Mouse (Mus musculus) retina, embryonic 14.5 days (tissue): ENCODE measurements around the gene Patl2.

Source experiments
- DNase-seq: peaks from one replicate; pipeline ENCODE4 v3.0.0-alpha.2; 2015; ENCODE audit warnings: low spot score

The Patl2 gene

DNA sequence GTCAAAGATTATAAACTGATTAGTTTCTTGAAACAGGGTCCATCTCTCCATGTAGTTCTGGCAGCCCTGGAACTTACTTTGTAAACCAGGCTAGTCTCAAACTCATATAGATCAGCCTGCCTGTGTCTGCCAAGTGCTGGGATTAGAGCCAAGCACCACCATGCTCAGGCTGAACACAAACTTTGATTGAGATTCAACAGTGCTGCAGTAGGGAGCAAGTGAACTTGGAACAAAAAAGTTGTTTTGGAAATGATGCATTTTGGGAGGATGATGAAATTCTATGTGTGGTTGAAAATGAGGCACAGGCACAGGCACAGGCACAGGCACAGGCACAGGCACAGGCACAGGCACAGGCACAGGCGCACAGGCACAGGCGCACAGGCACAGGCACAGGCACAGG, 13.8 kb downstream of the Patl2 start:
- no peak for DNase-seq

- no peak for DNase-seq
These were observed 14.7 kb downstream of the Patl2 start for GRCm38 (mm10) chr2:122171292-122171691.

- no peak for DNase-seq
These were observed 21.7 kb downstream of the Patl2 start for GRCm38 (mm10) chr2:122164293-122164692.

GRCm38 (mm10) chr2:122163430-122164195, 22.4 kb downstream of the Patl2 start:
- no peak for DNase-seq

DNA sequence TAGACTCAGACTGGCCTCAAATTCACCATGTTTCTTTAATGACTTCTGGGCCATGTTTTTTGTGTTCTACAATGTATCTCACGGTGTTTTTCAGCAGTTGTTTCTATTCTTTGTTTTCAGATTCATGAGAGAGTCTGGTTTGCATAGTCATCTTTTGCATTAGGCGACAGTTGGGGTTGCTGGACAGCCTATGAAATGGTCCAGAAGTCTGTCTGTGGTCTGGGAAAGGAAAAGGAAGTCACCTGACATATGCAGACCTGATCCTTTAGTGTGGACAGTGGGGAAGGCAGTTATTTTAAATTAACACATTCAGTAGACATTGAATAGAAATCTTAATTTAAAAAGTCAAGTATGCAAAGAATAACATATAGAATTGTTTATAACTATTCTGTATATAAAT, 23.5 kb downstream of the Patl2 start:
- DNase-seq = no peak

- DNase-seq = no peak
These were observed 24.4 kb downstream of the Patl2 start for GRCm38 (mm10) chr2:122161542-122161941.

DNA sequence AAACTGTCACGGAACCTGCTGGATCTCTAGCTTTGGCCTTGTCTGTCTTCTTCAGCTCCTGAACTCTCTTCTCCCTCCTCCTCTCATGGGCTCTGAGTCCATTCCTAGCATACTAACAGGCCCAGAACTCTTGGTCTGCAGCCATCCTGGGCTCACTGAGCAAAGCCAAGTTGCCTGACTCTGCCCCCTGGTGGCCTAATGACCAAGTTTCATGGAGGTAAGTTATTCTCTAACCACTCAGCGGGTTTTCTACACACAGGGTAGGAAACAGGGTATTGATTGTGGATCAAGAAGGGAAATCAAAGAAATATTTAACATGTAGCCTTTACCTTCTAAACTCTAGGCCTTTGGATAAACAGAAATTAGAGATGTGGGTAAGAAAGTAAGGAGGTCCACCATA, 25.3 kb downstream of the Patl2 start, which contains the start of gene Trim69:
TSS of gene Trim69 (plus strand) at position 21 of the 400 bp plus-strand sequence.
- peak; percentile 85 for DNase-seq

DNA sequence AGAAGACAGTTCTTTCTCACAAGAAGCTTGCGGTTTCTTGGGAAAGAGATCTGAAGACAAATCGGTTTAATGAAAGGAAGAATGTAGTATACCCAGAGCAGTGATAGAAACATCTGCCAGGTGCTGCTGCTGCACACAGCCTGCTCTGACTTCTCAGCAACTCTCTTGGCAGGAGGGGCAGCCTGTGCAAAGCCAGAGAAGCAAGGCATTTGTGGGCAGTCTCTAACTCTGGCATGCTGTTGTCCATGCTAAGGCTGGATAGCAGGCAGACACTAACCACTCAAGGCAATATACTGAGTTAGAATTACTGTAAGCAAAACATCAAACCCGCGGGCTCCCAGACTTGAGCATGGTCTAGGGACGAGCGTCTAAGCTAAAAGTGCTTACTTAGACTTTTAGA, 26.3 kb downstream of the Patl2 start:
- no peak for DNase-seq

DNA sequence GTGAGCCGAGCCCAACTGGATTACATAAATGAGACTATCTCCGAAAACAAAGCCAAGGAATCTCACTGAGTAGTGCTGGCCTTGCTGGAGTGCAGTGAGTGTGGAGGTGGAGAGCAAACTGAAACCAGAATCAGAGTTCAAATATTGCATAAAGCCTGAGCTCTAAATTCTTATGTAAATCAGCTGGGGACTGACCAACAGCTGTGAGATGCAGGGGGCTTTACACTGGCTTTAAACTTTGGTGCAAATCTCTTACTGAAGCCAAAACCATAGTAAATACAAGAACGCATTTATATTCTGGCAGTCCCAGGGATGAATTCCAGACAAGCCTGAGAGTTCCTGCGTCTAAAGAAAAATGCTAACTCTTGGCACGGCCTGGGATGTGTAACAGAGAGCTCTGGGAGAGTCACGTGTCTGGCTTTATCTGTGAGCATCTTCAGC, 27.6 kb downstream of the Patl2 start:
- DNase-seq = no peak

GRCm38 (mm10) chr2:122157561-122157960, 28.4 kb downstream of the Patl2 start:
- DNase-seq = no peak

- DNase-seq = no peak
These were observed 29.8 kb downstream of the Patl2 start for GRCm38 (mm10) chr2:122156051-122156700.

GRCm38 (mm10) chr2:122155292-122155691, 30.7 kb downstream of the Patl2 start:
- DNase-seq = no peak

GRCm38 (mm10) chr2:122154479-122154878, 31.5 kb downstream of the Patl2 start:
- no peak for DNase-seq

DNA sequence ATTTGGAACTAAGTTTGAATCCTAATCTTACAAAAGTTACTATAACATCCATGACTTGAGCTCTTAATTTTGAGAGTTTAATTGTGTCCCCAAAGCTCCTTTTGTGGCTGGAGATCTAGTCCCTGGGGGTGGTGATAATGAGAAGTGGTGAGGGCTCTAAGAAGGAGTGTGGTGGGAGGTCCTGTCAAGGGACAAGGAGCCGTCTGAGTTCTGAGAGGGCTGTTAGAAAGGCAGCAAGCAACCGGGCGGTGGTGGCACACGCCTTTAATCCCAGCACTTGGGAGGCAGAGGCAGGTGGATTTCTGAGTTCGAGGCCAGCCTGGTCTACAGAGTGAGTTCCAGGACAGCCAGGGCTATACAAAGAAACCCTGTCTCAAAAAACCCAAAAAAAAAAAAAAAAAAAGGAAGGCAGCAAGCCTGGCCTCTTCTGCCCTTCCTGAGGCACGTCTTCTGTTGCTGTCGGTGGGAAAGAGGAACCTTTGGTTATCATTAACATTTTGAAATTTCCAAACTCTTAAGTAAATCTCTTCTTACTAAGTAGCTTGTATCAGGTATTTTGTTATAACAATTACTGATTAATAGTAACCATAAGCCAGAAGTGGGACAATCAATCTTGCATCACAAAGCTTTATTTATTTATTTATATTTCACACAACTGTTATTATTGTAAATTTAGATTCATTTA, 32.2 kb downstream of the Patl2 start:
- DNase-seq = no peak

- DNase-seq = no peak
These were observed 33.1 kb downstream of the Patl2 start for GRCm38 (mm10) chr2:122152850-122153249.

GRCm38 (mm10) chr2:122151221-122151620, 34.8 kb downstream of the Patl2 start:
- no peak for DNase-seq

DNA sequence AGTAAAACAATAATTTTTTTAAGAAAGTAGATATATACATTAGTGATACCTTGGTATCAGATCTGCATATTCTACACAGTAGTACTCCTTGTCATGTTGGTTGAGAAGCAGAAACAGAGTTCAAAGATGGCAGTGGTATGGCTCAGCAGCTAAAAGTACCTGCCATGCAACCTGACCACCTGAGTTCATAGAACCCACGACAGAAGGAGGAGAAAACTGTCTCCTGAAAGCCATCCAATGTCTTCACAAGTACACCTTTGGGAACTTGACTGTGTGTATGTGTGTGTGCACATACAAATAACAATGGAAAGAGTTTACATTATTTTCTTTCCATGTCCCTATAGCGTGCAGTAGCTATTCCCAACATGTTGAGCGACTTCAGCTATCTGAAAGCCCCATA, 36.3 kb downstream of the Patl2 start:
- DNase-seq = no peak

DNA sequence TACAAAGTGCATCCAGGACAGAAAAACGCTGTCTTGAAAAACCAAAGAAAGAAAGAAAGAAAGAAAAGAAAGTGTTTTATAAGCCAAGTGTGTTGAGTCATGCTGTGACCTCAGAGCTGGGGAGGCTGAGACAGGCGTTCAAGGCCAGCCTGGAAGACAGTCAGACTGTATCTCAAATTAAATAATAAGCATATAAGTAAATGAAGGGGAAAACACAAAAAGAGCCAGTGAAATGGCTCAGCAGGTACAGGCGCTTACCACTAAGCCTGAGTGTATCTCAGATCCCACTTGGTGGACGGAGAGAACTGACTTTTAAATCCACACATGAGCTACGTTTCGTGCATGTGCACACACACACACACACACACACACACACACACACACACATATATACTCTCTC, 36.7 kb downstream of the Patl2 start:
- DNase-seq = no peak

DNA sequence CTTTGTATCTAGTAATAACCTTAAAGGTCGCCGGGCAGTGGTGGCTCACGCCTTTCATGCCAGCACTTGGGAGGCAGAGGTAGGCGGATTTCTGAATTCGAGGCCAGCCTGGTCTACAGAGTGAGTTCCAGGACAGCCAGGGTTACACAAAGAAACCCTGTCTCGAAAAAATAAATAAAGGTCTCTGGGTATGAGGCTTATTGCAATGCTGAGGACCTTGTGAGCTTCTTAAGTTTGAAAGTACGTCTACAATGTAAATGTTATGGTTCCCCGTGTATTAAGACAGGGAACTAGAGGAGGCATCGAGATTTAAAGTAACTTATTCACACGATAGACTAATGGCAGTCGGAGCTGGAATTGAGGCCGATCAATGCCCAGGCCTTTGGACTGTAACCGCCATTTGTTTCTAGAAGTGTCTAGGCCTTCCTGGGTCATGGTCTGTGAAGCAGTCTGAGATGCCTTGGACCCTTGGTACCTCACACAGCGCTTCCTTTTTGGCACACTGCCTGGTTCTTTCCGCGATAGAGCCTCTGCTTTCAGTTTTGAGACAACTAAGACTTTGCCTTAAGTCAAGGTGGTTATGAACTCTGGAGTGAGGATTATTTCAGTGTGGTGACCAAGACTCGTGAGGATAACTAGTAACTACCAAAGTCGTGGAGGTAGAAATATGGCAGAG, 37.6 kb downstream of the Patl2 start:
- peak; percentile 6 for DNase-seq

GRCm38 (mm10) chr2:122147508-122148241, 38.3 kb downstream of the Patl2 start, which contains the start of gene B2m:
Gene B2m, plus strand, starts transcription at chr2:122147686.
- peak; percentile 96 for DNase-seq

DNA sequence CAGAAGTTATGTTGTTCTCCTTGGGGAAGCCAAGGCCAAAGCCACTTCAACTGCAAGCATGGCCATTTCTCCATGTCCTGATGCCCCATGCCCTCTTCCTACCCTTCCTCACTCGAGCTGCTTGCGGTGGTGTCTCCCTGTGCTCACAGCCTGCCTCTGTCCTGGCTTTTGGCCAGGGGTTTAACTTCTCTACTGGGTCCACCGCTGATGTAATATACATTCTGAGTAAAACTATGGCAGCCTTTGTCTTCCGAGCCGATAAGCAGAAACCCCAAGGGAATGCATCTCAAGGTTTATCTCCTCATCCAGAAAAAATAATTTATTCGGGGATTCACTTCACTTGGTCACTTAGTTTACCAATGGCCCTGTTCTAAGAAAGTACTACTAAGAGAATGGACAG, 39.3 kb downstream of the Patl2 start:
- peak; percentile 6 for DNase-seq

GRCm38 (mm10) chr2:122145756-122146155, 40.2 kb downstream of the Patl2 start:
- no peak for DNase-seq
